Mouse (Mus musculus) liver, embryonic 16.5 days (tissue): Measurements from ENCODE around the gene Atxn3. TPM values are rescaled to one million over a fixed set of nuclear protein-coding genes. Genes with fewer than 3 reads are reported as not detected.

Source experiments
- ATAC-seq: fragments of 200-750 bp; cut with Nextera tagmentation; 2 replicates; pipeline ENCODE4 v1.8.0; 2017; ENCODE audit warnings: low read depth, mild to moderate bottlenecking, moderate number of reproducible peaks, moderate library complexity
- H3K27ac ChIP-seq: fragments of 300-500 bp; sonication (generic); 2 replicates; pipeline ENCODE4 v1.5.1; 2014; ENCODE audit warnings: mild to moderate bottlenecking, low read length
- H3K27me3 ChIP-seq: fragments of 300-500 bp; sonication (generic); 2 replicates; pipeline ENCODE4 v1.6.1; 2014; ENCODE audit warnings: low read depth, low read length, mixed read lengths; ENCODE audit not compliant: control insufficient read depth, insufficient read depth
- H3K36me3 ChIP-seq: fragments of 300-500 bp; sonication (generic); 2 replicates; pipeline ENCODE4 v1.6.1; 2014; ENCODE audit warnings: mild to moderate bottlenecking; ENCODE audit not compliant: control insufficient read depth, insufficient read depth
- H3K4me1 ChIP-seq: fragments of 300-500 bp; sonication (generic); 2 replicates; pipeline ENCODE4 v1.6.1; 2014; ENCODE audit warnings: low read depth, low read length, mixed read lengths; ENCODE audit not compliant: control insufficient read depth
- H3K4me2 ChIP-seq: fragments of 300-500 bp; sonication (generic); 2 replicates; pipeline ENCODE4 v1.6.1; 2014; ENCODE audit warnings: low read depth, low read length, mixed read lengths
- H3K4me3 ChIP-seq: fragments of 300-500 bp; sonication (generic); 2 replicates; pipeline ENCODE4 v1.5.1; 2014; ENCODE audit warnings: low read depth, mild to moderate bottlenecking, low read length
- H3K9ac ChIP-seq: fragments of 300-500 bp; sonication (generic); 2 replicates; pipeline ENCODE4 v1.6.1; 2014; ENCODE audit warnings: low read depth, low read length
- H3K9me3 ChIP-seq: fragments of 300-500 bp; sonication (generic); replicated peaks from 2 replicates; pipeline ENCODE4 v1.6.1; 2016; ENCODE audit warnings: low read length; ENCODE audit not compliant: control insufficient read depth
- WGBS: fragments of 180-500 bp; shearing (Covaris S2); extraction: QIAGEN DNeasy Blood & Tissue Kit; methylation state at CpG from one replicate; pipeline ENCODE4 v1.1.7; 2014; ENCODE audit not compliant: insufficient replicate concordance; 5-methylcytosine and 5-hydroxymethylcytosine counted together
- polyA plus RNA-seq: library from polyadenylated mRNA; unstranded; fragments of >200 nt; fragmentation: Nextera tagmentation; extraction: Ambion mirVana; gene quantifications from 2 replicates; pipeline ENCODE4 v1.2.1, GENCODE M21; 2015

Atxn3 gene
- polyA plus RNA-seq, 1 experiment from 2014 or later = 8.6 TPM

DNA sequence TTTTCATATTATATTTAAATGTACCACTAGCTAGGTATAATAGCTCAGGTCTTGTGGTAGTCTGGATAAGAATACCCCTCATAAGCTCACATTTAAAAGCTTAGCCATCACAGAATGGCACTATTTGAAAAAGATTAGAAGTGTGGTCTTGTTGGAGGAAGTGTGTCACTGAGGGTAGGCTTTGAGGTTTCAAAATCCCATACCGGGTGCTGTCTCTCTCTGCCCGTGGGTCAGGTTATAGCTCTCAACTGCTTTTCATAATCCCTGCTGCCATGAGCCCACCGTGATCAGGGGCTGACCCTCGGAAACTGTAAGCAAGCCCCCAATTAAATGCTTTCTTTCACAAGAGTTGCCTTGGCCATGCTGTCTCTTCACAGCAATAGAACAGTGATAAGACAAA lies 53.1 kb downstream of the Atxn3 start:
- no peaks in the 10 kb centered on the region for H3K27me3 ChIP-seq
- no peak for ATAC-seq
- H3K4me1 ChIP-seq = no peaks in the 10 kb centered on the region
- WGBS = 53% methylated on average over 4 of the region's 4 CpGs
- H3K36me3 ChIP-seq = peaks cover 11% of the 10 kb centered on the region; the same call in 1 of the 2 replicates
- H3K4me2 ChIP-seq = no peak overlapping the region
- no peak overlapping the region for H3K9ac ChIP-seq
- H3K4me3 ChIP-seq = no peak overlapping the region
- H3K9me3 ChIP-seq = no peaks in the 10 kb centered on the region
- no peak overlapping the region for H3K27ac ChIP-seq

DNA sequence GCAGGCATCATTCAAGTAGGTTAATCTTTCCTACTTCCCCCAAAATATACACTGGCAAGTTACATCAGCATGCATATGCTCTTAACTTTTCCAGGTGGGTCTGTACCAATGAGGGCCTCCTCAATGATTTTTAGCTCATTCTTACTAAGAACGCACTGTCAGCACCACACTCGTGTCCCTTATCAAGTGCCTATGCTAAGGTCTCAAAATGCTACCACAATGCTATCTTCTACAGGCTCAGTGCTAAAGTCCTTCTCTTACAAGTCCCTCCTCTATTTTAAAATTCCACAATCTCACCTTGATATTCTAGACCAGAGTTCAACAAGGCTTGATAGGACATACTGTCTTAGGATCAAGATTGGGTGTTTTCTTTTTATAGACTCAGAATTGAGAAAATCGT lies 53.9 kb downstream of the Atxn3 start:
- no peaks in the 10 kb centered on the region for H3K27me3 ChIP-seq
- no peaks in the 10 kb centered on the region for H3K4me1 ChIP-seq
- H3K4me3 ChIP-seq = no peak overlapping the region
- no peak overlapping the region for H3K4me2 ChIP-seq
- H3K9ac ChIP-seq = no peak overlapping the region
- no peak for ATAC-seq
- peaks cover 9% of the 10 kb centered on the region; the same call in 1 of the 2 replicates for H3K36me3 ChIP-seq
- H3K27ac ChIP-seq = no peak overlapping the region
- WGBS = 69% methylated on average over 3 of the region's 3 CpGs
- no peaks in the 10 kb centered on the region for H3K9me3 ChIP-seq

DNA sequence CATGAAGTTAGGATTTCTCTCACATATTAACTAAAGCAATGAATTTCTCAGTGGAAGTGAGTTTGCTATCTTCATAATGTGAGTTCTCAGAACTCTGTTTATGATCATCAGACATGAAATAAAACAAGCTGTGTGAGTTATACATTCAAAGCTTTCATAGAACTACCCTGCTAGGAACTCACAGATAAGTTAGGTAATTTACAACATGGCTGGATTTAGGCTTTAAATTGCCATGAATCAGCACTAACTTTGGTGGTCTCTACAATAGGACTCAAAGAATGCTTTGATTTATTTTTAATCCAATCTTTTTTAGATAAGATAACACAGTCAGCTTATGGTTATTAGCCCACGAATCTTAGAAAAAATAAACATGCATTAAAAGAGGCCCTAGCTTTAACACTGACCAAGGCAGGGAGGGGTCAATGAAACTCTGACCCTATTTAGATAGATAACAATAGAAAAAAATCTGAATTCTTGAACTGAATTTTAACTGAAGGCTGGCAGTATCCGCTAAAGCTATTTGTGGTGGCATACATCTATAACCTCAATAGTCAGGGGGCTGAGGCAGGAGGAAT lies 58.3 kb downstream of the Atxn3 start:
- H3K4me1 ChIP-seq = no peaks in the 10 kb centered on the region
- H3K4me3 ChIP-seq = no peak overlapping the region
- no peaks in the 10 kb centered on the region for H3K27me3 ChIP-seq
- H3K4me2 ChIP-seq = no peak overlapping the region
- no peak overlapping the region for H3K9ac ChIP-seq
- no peaks in the 10 kb centered on the region for H3K9me3 ChIP-seq
- H3K36me3 ChIP-seq = no peaks in the 10 kb centered on the region
- 68% methylated on average over 2 of the region's 2 CpGs for WGBS
- ATAC-seq = no peak
- H3K27ac ChIP-seq = no peak overlapping the region

DNA sequence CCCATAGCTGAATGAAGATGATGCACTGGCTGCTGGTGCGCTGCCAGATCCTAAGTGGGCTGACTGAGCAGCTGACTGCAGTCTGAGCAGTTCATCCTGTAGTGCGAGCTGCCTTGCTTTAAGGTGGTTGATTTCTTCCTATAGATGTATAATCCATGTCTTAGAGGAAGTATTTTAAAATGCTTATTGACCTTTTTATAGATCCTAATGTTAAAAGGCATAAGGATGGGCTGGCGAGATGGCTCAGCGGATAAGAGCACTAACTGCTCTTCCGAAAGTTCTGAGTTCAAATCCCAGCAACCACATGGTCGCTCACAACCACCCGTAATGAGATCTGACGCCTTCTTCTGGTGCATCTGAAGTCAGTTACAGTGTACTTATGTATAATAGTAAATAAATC lies 59.1 kb downstream of the Atxn3 start:
- Histone ChIP-seq H3K36me3 (no peaks in the 10 kb centered on the region), H3K9me3 (no peaks in the 10 kb centered on the region), H3K4me2 (no peak overlapping the region), H3K9ac (no peak overlapping the region), H3K4me1 (no peaks in the 10 kb centered on the region), H3K27ac (no peak overlapping the region), H3K4me3 (no peak overlapping the region), H3K27me3 (no peaks in the 10 kb centered on the region)
- WGBS = 83% methylated on average over 8 of the region's 8 CpGs
- no peak for ATAC-seq

DNA sequence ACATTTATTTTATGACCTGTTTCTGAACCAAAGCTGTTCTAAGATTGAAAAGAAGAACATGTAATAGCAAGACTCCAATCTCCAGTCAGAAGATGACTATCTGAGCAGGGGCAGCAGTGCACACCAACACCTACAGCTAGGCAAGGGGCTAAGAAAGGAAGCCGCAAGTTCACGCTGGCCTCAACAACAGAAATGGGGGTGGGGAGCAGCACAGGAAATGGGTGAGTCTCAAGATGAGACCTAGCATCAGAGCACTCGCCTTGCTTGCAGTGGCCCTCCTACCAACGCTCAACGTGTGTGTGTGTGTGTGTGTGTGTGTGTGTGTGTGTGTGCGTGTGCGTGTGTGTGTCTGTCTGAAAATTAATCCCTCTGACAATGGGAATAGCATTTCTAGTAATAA lies 60.9 kb downstream of the Atxn3 start:
- Histone ChIP-seq H3K36me3 (peaks cover 10% of the 10 kb centered on the region), H3K4me2 (no peak overlapping the region), H3K4me1 (no peaks in the 10 kb centered on the region), H3K9me3 (no peaks in the 10 kb centered on the region), H3K4me3 (no peak overlapping the region), H3K27me3 (no peaks in the 10 kb centered on the region), H3K27ac (no peak overlapping the region), H3K9ac (no peak overlapping the region)
- ATAC-seq = no peak
- WGBS = 40% methylated on average over 7 of the region's 7 CpGs

DNA sequence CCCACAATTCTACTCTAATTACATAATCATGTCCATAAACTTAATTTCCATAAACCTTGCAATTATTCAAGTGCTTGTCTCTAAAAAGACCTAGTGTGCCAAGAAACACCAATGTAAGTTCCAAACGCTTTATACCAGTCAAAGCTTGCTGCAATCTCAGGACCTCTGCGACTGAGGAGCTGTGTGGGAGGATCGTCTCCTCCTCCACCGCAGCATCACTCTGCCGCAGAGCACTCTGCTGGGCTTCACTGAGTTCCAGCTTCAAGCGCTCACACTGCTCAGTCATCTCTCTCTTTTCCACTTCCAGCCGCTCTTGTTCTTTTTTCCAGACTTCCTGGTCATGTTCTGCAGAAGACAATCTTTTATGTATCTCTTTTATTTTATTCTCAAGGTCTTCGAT lies 64.8 kb downstream of the Atxn3 start:
- no peaks in the 10 kb centered on the region for H3K4me1 ChIP-seq
- no peak overlapping the region for H3K4me2 ChIP-seq
- H3K9me3 ChIP-seq = no peaks in the 10 kb centered on the region
- H3K9ac ChIP-seq = no peak overlapping the region
- peaks cover 10% of the 10 kb centered on the region for H3K36me3 ChIP-seq
- H3K27me3 ChIP-seq = no peaks in the 10 kb centered on the region
- WGBS = 87% methylated on average over 8 of the region's 8 CpGs
- no peak for ATAC-seq
- H3K4me3 ChIP-seq = no peak overlapping the region
- H3K27ac ChIP-seq = no peak overlapping the region

DNA sequence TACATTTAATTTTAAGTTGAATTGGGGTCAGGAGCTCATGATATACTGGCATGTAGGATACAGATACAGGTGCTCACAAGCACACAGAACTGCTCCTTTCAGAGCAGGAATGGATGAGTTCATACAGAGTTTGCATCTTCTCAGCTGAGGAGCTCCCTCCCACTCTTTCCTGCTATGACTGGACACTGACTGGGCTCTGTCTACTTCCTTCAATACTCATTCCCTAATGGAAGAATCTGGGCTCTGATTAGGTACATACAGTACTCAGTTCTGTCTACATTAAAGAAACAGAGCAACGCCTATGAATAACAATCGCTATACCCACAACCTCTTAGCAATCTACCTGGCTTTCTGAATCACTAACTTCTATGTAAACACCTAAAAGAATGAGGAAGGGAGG lies 65.2 kb downstream of the Atxn3 start:
- ATAC-seq = no peak
- Histone ChIP-seq H3K27me3 (no peaks in the 10 kb centered on the region), H3K27ac (no peak overlapping the region), H3K4me3 (no peak overlapping the region), H3K36me3 (peaks cover 10% of the 10 kb centered on the region), H3K4me1 (no peaks in the 10 kb centered on the region), H3K4me2 (no peak overlapping the region), H3K9me3 (no peaks in the 10 kb centered on the region), H3K9ac (no peak overlapping the region)
- WGBS = 87% methylated on average over 2 of the region's 2 CpGs

DNA sequence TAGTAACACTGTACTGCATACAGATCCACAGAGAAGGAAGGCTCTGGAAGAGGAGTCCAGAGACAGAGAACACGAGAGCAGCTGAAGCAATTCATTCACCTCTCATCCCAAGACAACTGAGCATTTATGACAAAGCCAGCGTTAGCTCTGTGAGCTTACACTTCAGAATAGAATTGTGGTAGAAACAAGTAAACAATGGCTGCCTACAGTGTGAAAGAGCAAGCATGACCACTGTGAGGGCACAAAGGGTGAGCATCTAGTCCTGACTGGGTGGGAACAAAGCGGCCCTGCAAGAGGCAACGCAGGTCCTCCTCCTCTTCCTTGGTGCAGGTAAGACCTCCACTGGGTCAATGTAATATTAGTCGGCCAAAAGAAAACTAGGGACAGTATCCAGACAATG lies 67.0 kb downstream of the Atxn3 start:
- Histone ChIP-seq H3K27ac (no peak overlapping the region), H3K4me3 (no peak overlapping the region), H3K36me3 (peaks cover 10% of the 10 kb centered on the region), H3K27me3 (no peaks in the 10 kb centered on the region), H3K9me3 (no peaks in the 10 kb centered on the region), H3K4me1 (no peaks in the 10 kb centered on the region), H3K4me2 (no peak overlapping the region), H3K9ac (no peak overlapping the region)
- ATAC-seq = no peak
- WGBS = 82% methylated on average over 5 of the region's 5 CpGs

DNA sequence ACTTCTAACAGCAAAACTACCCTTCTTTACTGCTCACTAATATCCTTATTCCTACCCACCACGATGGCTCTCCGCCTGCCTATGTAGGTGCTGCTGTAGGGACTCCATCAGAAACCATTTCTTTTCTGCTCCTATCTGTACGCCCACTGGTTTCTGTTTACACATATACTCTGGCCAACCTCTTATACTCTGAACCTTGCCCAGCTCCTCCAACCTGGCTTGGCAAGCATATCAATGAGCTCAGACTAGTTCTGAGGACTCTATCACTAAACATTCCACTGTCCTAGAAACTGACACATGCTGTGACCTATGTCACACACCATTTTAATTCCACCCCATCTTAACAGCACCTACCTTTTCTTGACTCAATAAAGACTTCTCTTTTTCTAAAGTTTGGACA lies 68.7 kb downstream of the Atxn3 start:
- ATAC-seq = peak; percentile 86
- Histone ChIP-seq H3K9me3 (no peaks in the 10 kb centered on the region), H3K36me3 (peaks cover 24% of the 10 kb centered on the region), H3K4me2 (no peak overlapping the region), H3K27me3 (no peaks in the 10 kb centered on the region), H3K27ac (no peak overlapping the region), H3K4me3 (no peak overlapping the region), H3K4me1 (no peaks in the 10 kb centered on the region), H3K9ac (no peak overlapping the region)
- 83% methylated on average over 3 of the region's 3 CpGs for WGBS
